Mouse (Mus musculus) E14TG2a.4 (cell line): ENCODE data around the gene Tbc1d22a.
A peak's percentile ranks its signal among the peaks of the same experiment; 100 is the strongest.
"Not testable (repeated sequence)": the region's sequence is repeated elsewhere in the genome, so short reads cannot be mapped to it uniquely, and the experiment has no call there.

Experiments
- H3K27me3 ChIP-seq: 2 replicates; pipeline ENCODE4 v1.6.1; 2014; ENCODE audit warnings: low read length, control low read depth; ENCODE audit not compliant: insufficient read depth
- H3K36me3 ChIP-seq: 2 replicates; pipeline ENCODE4 v1.6.1; 2014; ENCODE audit warnings: low read length, control low read depth; ENCODE audit not compliant: insufficient read depth
- H3K4me1 ChIP-seq: replicated peaks from 2 replicates; pipeline ENCODE4 v1.6.1; 2014; ENCODE audit warnings: low read depth, low read length, control low read depth
- H3K4me3 ChIP-seq: replicated peaks from 2 replicates; pipeline ENCODE4 v1.5.1; 2014; ENCODE audit warnings: mild to moderate bottlenecking, low read length
- H3K9me3 ChIP-seq: 2 replicates; pipeline ENCODE4 v1.6.1; 2014; ENCODE audit warnings: low read length, control low read depth
- CTCF ChIP-seq: conservative IDR thresholded peaks from 2 replicates; pipeline ENCODE4 v1.5.1; 2014; ENCODE audit warnings: low read length
- NANOG ChIP-seq: IDR thresholded peaks from 2 replicates; pipeline ENCODE4 v1.6.1; 2014; ENCODE audit warnings: borderline replicate concordance, low read length, mixed read lengths
- POU5F1 ChIP-seq: IDR thresholded peaks from 2 replicates; pipeline ENCODE4 v1.6.1; 2014; ENCODE audit warnings: low read length, borderline replicate concordance

The Tbc1d22a gene

GRCm38 (mm10) chr15:86169817-86170110 is 44.5 kb upstream of the Tbc1d22a start:
- TF ChIP-seq NANOG: no peak
- no peak for TF ChIP-seq CTCF
- no peak for TF ChIP-seq POU5F1
- peaks cover 60% of the 10 kb centered on the region for H3K4me1 ChIP-seq
- H3K9me3 ChIP-seq: no peaks in the 10 kb centered on the region
- H3K4me3 ChIP-seq: no peak overlapping the region
- H3K27me3 ChIP-seq: peaks cover 9% of the 10 kb centered on the region
- no peaks in the 10 kb centered on the region for H3K36me3 ChIP-seq

- Histone ChIP-seq H3K4me1 (peaks cover 55% of the 10 kb centered on the region), H3K9me3 (no peaks in the 10 kb centered on the region), H3K4me3 (no peak overlapping the region), H3K27me3 (peaks cover 14% of the 10 kb centered on the region), H3K36me3 (no peaks in the 10 kb centered on the region)
- TF ChIP-seq CTCF (no peak), POU5F1 (no peak), NANOG (no peak)
Measured at GRCm38 (mm10) chr15:86171316-86171715, 42.9 kb upstream of the Tbc1d22a start.

GRCm38 (mm10) chr15:86172124-86172523 is 42.1 kb upstream of the Tbc1d22a start:
- Histone ChIP-seq H3K9me3 (no peaks in the 10 kb centered on the region), H3K4me3 (no peak overlapping the region), H3K27me3 (peaks cover 14% of the 10 kb centered on the region), H3K4me1 (peaks cover 58% of the 10 kb centered on the region), H3K36me3 (no peaks in the 10 kb centered on the region)
- no peak for TF ChIP-seq CTCF
- TF ChIP-seq NANOG: no peak
- no peak for TF ChIP-seq POU5F1

GRCm38 (mm10) chr15:86172526-86172925 is 41.7 kb upstream of the Tbc1d22a start:
- Histone ChIP-seq H3K4me3 (no peak overlapping the region), H3K36me3 (no peaks in the 10 kb centered on the region), H3K9me3 (no peaks in the 10 kb centered on the region), H3K4me1 (peaks cover 58% of the 10 kb centered on the region), H3K27me3 (peaks cover 10% of the 10 kb centered on the region)
- TF ChIP-seq CTCF (no peak), POU5F1 (no peak), NANOG (no peak)

DNA sequence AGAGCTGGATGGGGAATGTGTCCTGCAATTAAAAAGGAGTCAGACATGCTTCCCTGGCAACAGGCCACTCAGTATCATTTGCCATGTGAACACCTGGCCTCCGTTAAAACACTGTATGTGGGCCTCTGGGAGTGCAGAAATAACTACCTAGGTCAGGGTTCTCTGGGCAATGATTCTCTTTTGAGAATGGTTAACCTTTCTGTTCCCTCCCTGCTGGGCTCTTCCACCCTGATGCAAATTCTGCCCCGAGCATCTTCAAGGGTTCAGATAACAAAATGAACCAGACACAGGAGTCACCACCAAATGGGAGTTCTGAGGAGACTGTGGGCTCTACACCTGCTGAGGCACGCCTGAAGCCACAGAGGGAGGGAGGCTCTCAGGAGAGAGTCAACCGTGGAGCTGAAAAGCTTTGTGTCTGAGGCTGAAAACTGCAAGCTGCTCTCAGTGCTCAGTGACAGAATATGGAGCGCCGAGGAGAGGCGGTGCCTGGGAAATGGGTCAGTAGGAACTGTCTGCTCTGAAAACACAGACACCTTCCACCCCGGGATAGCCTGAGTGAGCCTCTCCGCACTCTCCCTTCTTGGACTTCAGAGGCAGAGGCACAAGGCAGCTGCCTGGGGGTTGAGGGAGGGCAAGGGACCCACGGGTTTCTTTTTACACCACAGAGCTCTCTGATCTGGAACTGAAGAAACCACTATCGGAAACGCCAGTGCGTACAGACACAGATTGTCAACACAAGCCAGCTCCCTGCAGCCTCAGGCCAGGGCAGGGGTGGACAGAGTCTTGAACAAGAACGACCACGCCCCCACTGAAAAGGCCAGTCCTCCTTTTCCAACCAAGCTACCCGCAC is 40.9 kb upstream of the Tbc1d22a start:
- H3K9me3 ChIP-seq: no peaks in the 10 kb centered on the region
- H3K4me3 ChIP-seq: peak overlapping the region; percentile 46
- H3K27me3 ChIP-seq: peaks cover 9% of the 10 kb centered on the region
- H3K4me1 ChIP-seq: peaks cover 50% of the 10 kb centered on the region
- no peaks in the 10 kb centered on the region for H3K36me3 ChIP-seq
- TF ChIP-seq POU5F1 (no peak), NANOG (no peak), CTCF (no peak)

GRCm38 (mm10) chr15:86175253-86176050 is 38.8 kb upstream of the Tbc1d22a start:
- Histone ChIP-seq H3K4me1 (peaks cover 40% of the 10 kb centered on the region), H3K4me3 (no peak overlapping the region), H3K36me3 (no peaks in the 10 kb centered on the region), H3K27me3 (peaks cover 9% of the 10 kb centered on the region), H3K9me3 (no peaks in the 10 kb centered on the region)
- TF ChIP-seq CTCF (no peak), POU5F1 (no peak)

- no peak overlapping the region for H3K4me3 ChIP-seq
- no peak for TF ChIP-seq CTCF
- no peak for TF ChIP-seq POU5F1
- no peak for TF ChIP-seq NANOG
Measured at GRCm38 (mm10) chr15:86176166-86176565, 38.1 kb upstream of the Tbc1d22a start.

DNA sequence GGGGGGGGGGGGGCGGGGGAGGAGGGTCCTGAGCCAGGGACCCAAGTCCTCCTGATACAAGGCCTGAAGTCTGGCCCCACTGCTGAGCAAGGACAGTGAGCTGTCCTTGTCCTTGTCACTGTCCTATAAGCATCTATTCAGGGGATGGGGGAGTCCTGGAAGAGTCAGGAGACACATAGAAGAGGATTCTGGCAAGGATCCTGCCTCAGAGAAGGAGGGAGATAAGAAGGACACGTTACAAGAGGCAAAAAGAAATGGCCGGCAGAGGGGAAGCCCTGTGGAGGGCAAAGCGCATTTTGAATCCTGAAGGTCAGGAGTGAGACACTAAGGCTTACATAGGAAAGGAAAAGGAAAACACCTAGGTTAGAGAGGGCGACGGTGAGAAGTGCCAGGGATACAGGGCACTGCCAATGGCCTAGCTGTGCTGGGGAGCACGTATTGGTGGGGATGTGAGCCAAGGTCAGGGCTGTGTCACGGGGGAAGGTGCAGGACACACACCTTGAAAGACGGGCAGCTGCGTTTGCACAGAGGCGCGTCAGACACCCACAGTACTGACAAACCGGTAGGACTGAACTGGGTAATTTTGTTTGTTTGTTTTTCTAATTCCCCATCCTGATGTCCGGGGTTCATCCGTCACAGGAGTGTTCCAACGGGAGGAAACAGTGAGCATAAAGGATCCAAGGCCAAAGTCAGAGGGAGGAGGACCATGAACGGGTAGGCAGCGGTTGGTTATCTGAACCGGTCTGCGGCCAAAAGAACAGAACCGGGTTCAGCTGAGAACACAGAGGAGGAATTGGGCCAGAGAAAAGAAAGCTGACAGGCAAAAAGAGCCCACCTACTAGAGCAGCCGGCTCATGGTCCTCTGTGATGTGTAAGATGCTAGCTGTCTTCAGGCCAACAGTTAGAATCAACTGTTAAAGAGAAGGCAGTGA is 37.2 kb upstream of the Tbc1d22a start:
- Histone ChIP-seq H3K27me3 (peaks cover 13% of the 10 kb centered on the region), H3K36me3 (no peaks in the 10 kb centered on the region), H3K9me3 (no peaks in the 10 kb centered on the region), H3K4me3 (no peak overlapping the region), H3K4me1 (peaks cover 50% of the 10 kb centered on the region)
- TF ChIP-seq NANOG (no peak), CTCF (no peak), POU5F1 (no peak)

More at GRCm38 (mm10) chr15:86176166-86176565, 38.1 kb upstream of the Tbc1d22a start:
- Histone ChIP-seq H3K9me3 (no peaks in the 10 kb centered on the region), H3K27me3 (peaks cover 9% of the 10 kb centered on the region), H3K36me3 (no peaks in the 10 kb centered on the region), H3K4me1 (peaks cover 41% of the 10 kb centered on the region)

DNA sequence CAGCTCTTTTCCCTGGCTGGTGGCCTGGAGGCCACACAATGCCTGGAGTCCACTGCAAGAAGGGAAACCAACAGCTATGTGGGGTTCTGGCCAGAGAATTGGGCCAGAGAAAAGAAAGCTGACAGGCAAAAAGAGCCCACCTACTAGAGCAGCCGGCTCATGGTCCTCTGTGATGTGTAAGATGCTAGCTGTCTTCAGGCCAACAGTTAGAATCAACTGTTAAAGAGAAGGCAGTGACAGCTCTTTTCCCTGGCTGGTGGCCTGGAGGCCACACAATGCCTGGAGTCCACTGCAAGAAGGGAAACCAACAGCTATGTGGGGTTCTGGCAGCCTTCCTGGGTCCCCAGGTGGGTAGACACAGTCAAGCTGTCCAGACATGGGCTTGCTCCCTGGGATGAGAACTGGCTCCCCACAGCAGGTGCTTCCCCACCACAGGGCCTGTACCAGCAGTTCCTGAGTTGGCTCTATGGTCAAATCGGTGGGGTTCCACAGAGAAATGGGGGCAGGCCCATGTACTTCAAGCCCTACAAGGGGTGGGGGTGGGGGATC is 36.5 kb upstream of the Tbc1d22a start:
- not testable (repeated sequence) for H3K36me3 ChIP-seq, H3K9me3 ChIP-seq
- peaks cover 53% of the 10 kb centered on the region for H3K4me1 ChIP-seq

More for the DNA sequence above, 36.5 kb upstream of the Tbc1d22a start:
- not testable (repeated sequence) for H3K4me3 ChIP-seq
- H3K27me3 ChIP-seq: peaks cover 18% of the 10 kb centered on the region
